Mouse (Mus musculus) small intestine, adult 2 months (tissue): ENCODE data around the gene Mrpl52.

Source experiments
- CTCF ChIP-seq: fragments of 200-500 bp; IDR thresholded peaks from 2 replicates; pipeline ENCODE4 v1.5.1; 2012; ENCODE audit warnings: low read depth, mild to moderate bottlenecking, control low read depth, inconsistent platforms, low read length, moderate library complexity, mixed read lengths; ENCODE audit not compliant: insufficient replicate concordance, insufficient read length; ENCODE audit errors: extremely low read depth
- POLR2A ChIP-seq: fragments of 200-500 bp; IDR thresholded peaks from 2 replicates; pipeline ENCODE4 v1.6.1; 2012; ENCODE audit warnings: low read depth, mild to moderate bottlenecking, control low read depth, inconsistent platforms, low read length, moderate library complexity

DNA sequence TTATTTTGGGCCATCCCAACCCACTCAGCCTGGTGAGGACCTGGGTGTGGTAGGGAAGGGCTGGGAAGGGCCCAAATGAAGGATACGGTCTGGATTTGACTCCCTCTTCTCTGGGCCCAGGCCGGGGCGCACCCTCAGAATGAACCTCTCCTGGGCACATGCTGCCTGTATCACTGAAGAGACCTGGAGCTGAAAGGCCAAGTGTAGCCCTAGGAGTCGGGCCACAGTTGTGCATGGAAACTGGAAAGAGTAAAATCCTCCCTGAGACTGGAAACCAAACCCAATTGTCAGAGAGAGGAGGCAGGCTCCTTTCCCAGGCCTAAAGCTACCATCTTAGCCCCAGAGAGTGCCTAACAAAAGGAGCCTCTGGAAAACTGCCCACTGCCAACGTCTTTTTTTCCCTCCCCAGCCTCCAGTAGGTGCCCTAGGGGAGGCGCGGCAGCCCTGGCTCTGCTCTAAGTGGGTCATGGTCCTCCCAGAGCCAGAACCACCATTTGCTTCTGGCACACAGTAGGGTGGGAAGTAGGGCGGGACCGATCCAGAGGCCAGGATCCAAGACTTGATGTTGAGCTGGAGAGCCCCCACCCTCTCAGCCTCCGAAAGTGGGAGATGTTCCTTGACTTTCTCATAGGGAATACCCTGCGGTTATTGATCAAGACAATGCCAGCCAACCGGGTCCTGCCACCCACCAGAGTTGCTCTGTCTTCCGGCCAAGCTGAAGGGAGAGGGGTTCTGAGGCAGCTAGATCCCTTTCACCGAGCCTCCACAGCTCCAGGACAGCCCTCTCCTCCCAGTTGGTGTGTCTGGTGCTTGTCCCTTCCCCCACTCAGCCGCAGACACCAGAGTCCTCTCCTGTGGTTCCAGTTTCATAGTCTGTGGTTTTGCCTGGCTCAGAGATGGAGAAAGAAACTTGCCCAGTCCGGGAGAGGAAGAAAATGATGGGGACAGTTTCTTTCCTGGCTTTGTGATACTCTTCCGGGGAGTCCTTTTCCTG is 6.4 kb downstream of the Mrpl52 start:
- TF ChIP-seq CTCF (no peak), POLR2A (no peak)
